Mouse (Mus musculus) frontal cortex, adult (tissue): ENCODE measurements around the gene Rora.

ENCODE experiments used
- ATAC-seq: cut with Nextera tagmentation; 2 replicates; pipeline ENCODE4 v1.9.2; 2017; ENCODE audit warnings: mild to moderate bottlenecking, moderate library complexity, mixed read lengths; ENCODE audit not compliant: low TSS enrichment

Rora gene

GRCm38 (mm10) chr9:68759324-68759723, 105.7 kb downstream of the Rora start:
- no peak for ATAC-seq

GRCm38 (mm10) chr9:68760329-68760728, 106.7 kb downstream of the Rora start:
- no peak for ATAC-seq

GRCm38 (mm10) chr9:68760876-68761275, 107.3 kb downstream of the Rora start:
- ATAC-seq, result no peak

GRCm38 (mm10) chr9:68761672-68762071, 108.1 kb downstream of the Rora start:
- ATAC-seq, result no peak

DNA sequence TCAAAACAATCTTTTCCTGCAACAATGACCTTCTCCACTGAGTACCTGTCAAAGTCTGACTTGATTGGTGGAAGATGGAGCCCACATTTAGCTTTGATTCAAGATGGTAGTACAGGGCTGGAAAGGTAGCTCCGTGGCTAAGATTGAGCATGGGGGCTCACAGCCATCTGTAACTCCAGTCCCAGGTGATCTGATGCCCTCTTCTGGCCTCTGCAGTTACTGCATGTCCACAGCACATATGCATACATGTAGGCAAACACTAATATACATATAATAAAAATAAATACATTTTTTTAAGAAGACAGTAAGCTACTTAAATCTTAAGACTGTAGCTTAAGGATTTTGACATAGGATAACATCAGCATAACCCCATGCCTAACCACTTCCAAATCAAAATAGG, 112.0 kb downstream of the Rora start:
- ATAC-seq, result no peak

GRCm38 (mm10) chr9:68769638-68770037, 116.1 kb downstream of the Rora start:
- ATAC-seq, result no peak

- no peak for ATAC-seq
Measured at GRCm38 (mm10) chr9:68771383-68771782, 117.8 kb downstream of the Rora start.

DNA sequence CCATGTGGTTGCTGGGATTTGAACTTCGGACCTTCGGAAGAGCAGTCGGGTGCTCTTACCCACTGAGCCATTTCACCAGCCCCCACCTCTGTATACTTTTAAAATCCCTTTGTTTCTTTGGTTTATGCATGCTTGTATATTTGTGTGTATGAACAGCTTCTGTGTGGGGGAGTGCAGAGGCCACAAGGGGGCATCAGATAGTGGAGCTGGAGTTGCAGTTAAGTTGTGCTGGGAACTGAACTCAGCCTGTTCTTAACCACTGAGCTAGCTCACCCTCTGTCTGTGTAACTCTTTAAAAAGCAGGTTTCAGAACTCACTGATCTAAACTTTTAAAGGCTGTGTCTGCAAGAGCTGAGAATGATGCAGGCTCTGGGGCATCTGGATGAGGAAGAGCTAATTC, 120.2 kb downstream of the Rora start:
- ATAC-seq, result no peak

DNA sequence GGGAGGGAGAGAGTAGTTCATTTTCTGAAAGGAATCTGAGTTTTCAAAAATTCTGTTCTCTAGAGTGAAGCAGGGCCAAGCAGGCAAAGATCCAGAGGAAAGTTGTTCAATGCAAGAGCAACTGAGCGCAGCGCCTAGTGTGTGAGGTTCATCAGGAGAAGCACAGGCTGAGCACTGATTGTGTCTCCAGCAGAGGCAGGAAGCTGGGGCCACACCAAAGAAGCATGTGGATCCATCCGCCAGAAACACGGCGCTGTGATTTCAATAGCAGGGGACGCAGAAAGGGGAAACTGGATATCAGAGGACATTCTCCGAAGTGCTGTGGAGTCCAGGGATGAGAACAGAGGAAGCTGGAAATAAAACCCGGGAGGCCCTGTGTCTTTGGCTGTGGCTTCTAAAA, 128.4 kb downstream of the Rora start:
- ATAC-seq, result no peak

DNA sequence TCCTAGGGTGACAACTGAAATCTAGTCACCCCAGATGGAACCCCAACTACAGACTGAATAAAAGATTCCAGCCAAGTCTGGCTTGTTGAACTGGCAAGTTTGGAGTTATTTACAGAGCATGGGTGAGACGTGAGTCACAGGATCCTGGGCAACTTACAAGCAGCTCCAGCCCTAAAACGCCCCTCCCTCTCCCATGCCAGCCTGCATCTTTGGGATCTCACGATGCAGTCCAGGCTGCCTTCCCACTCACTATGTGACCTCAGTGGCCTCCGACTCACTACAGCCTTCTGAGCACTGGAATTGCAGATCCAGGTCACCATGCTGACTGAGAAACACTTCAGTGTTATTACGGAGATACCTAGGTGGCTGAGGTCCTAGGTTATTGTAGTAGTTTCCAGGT, 129.0 kb downstream of the Rora start:
- ATAC-seq, result peak; percentile 36; the same call in 1 of the 2 replicates

GRCm38 (mm10) chr9:68783246-68783645, 129.7 kb downstream of the Rora start:
- no peak for ATAC-seq

DNA sequence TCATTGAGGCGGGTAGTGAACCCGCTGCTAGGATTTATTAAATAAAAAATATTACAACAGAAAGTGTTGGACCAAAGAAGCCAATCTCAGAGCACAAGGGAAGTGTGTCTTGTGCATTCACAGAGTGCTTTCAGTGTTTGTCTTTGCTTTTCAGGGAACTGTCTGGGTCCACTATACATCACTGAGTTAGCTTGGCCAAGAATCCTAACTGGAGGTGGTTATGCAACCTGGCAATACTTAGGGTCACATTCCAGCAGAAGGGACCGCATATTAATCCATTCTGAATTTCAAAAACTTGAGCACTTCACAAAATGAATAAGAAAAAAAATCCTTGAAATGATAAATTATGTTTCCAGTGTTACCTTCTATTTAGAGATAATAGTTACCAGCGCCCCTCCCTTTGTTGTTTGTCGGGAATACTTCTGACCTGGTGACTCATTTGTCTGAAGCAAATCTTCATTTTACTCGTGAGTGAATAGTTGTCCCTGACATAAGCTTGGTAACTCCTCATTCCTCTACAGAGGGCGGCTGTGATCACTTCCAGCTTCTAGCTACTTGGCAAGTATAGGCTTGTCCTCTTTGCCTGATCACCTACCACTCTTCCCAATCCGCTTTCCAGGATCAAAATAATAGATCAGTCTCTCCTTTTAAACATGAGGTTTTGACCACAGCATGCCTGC, 133.2 kb downstream of the Rora start:
- no peak for ATAC-seq

- ATAC-seq, result no peak
Measured at GRCm38 (mm10) chr9:68787665-68788064, 134.1 kb downstream of the Rora start.

DNA sequence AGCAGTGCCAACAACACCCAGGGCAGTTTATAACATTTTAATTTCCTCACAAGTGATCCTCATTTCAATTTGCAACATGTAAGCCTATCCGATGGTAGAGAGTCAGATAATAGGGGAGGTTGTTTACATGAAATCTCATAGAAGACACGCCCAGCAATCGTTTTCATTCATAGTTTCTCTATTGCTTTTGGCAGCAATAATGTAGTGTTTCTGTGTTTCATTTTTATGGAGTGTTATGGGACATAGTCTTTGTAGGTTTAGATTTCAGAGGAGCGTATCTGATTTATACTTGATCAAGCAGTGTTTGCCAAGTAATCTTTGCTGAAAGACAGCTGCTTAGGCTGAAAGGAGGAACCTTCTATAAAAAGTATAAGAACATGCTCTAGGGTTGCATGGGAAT, 137.3 kb downstream of the Rora start:
- no peak for ATAC-seq

GRCm38 (mm10) chr9:68791982-68792540, 138.5 kb downstream of the Rora start:
- 0 out of 2 replicates have a peak, but pooled peaks have one; percentile 9 for ATAC-seq

- ATAC-seq, result no peak
Measured at GRCm38 (mm10) chr9:68795314-68795713, 141.7 kb downstream of the Rora start.

DNA sequence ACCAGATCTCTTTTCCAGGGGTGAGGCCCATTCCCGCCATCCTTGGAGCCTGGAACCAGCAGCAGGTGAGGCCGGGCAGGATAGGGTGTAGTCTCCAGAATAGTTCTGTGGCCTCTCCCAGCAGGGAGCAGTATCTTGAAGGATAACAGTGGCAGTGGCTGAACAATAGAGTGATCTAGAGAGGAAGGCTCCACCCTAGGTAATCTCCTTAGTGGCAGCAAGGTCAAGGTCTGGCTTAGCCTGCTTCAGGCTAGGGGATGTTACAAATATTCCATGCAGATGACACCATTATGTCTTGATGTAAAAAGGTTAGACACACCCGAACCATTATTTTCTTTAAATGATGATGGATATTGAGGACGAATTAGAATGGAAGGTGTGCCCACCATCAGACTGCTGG, 144.6 kb downstream of the Rora start:
- ATAC-seq, result no peak

DNA sequence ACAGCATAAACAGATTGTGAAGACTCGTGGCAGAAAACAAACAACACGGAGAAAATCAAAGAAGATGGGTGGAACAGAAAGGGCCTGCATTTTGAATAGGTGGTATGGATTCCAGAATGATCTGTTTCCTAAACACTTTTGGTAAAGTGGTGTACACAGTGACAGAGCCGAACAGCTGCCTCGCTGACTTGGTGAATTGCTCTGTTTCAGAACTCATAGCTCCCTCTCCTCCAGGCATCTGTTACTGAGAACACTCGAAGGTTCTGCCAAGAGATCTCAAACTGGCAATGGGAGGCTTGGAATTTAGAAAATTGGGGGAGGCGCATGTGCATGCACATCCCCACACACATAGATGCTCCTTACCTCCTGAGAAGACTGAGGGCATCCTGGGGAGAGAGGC, 145.5 kb downstream of the Rora start:
- peak; percentile 96 for ATAC-seq

GRCm38 (mm10) chr9:68804229-68804628, 150.6 kb downstream of the Rora start:
- no peak for ATAC-seq

GRCm38 (mm10) chr9:68805776-68806175, 152.2 kb downstream of the Rora start:
- ATAC-seq, result no peak

DNA sequence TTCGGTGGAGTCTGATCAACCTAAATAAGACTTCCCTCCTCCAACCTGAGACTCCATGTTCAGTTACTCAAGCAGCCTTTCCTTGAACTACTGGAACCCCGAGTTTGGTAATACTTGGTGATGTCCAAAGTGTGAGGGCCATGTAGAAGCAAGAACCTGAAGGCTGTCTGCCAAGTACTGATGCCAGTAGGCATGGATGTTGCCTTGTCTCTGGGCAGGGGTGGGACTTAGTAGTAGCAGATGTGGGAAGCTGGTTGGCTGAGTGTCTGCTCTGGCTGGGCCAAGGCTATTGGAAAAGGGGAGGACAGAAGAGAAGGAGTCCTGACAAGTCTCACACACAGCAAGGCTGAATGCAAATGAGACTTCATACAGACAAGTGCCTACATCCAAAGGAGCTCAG, 154.1 kb downstream of the Rora start:
- ATAC-seq, result no peak

DNA sequence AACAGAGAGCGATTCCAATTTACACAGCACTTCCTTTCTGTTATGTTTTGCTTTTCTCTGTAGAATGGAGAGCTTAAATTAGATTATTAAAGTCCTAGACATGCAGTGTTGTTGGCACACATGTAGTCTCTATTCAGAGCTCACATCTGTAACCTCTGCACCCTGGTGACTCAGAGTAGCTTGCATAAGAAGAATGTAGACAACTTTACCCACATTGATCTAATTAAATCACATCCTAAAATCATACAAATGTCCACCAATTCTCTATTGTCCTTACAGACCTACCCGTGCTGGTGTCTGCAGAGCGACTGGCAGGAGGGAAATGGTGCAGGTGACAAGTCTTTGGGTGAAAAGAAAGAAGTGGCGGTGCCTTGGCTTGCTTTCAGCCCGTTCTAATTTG, 155.9 kb downstream of the Rora start:
- ATAC-seq, result no peak

DNA sequence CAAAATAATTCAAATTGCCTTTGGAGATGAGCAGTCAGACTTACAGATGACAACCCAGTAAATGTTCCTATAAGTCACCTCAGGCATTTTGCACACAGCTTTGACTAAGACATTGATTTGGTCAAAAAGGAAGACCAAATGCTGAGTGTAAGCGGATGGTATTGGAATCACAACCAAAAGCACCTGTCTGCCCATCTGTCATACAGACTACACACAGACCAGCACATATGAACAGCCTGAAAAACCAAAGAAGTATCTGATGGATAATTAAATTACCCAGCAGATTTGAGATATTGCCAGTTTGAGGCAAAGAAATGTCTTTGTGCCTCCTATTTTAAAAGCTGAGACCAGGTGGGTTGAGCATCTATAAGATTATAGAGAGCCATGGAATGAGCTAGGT, 161.1 kb downstream of the Rora start:
- no peak for ATAC-seq

DNA sequence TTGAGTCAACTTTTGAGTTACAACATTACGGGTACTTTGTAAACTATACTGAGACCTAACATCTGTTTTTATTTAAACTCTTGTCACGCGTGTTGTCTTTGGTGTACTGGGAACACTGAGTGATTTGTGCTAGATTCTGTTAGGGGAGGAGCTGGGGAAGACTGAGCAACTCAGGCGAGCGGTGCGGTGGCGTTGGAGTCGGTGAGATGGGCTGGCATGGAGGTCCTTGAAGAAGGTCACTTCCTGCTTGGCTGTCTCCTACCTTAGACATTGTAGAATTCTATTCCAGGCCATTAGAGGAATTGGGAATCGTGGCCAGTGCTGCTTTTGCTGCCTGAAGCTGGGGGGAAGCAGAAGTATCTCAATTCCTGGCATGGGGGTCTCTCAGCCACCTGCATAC, 162.3 kb downstream of the Rora start:
- ATAC-seq, result no peak
